Mouse (Mus musculus) hindbrain, postnatal 0 days (tissue): ENCODE measurements around the gene Tmem235. TPM values are rescaled to one million over a fixed set of nuclear protein-coding genes. Genes with fewer than 3 reads are reported as not detected.
A peak's percentile ranks its signal among the peaks of the same experiment; 100 is the strongest.

ENCODE experiments used
- ATAC-seq: fragments of 200-750 bp; cut with Nextera tagmentation; 2 replicates; pipeline ENCODE4 v1.8.0; 2017; ENCODE audit warnings: mild to moderate bottlenecking, moderate TSS enrichment, moderate library complexity
- DNase-seq: peaks from one replicate; pipeline ENCODE4 v3.0.0-alpha.2; 2015; ENCODE audit warnings: low spot score
- H3K27ac ChIP-seq: fragments of 300-500 bp; sonication (generic); 2 replicates; pipeline ENCODE4 v1.5.1; 2014; ENCODE audit warnings: mild to moderate bottlenecking
- H3K27me3 ChIP-seq: fragments of 300-500 bp; sonication (generic); 2 replicates; pipeline ENCODE4 v1.6.1; 2014; ENCODE audit warnings: low read length, mixed read lengths; ENCODE audit not compliant: insufficient read depth
- H3K36me3 ChIP-seq: fragments of 300-500 bp; sonication (generic); 2 replicates; pipeline ENCODE4 v1.6.1; 2014; ENCODE audit warnings: low read length, mixed read lengths; ENCODE audit not compliant: insufficient read depth
- H3K4me1 ChIP-seq: fragments of 300-500 bp; sonication (generic); 2 replicates; pipeline ENCODE4 v1.6.1; 2014; ENCODE audit warnings: antibody characterized with exemption, low read length, mixed read lengths; ENCODE audit not compliant: insufficient read depth
- H3K4me2 ChIP-seq: fragments of 300-500 bp; sonication (generic); 2 replicates; pipeline ENCODE4 v1.6.1; 2014; ENCODE audit warnings: low read depth, mild to moderate bottlenecking, low read length, moderate library complexity, mixed read lengths
- H3K4me3 ChIP-seq: fragments of 300-500 bp; sonication (generic); 2 replicates; pipeline ENCODE4 v1.5.1; 2014; ENCODE audit warnings: low read length
- H3K9ac ChIP-seq: fragments of 300-500 bp; sonication (generic); replicated peaks from 2 replicates; pipeline ENCODE4 v1.6.1; 2014; ENCODE audit warnings: mild to moderate bottlenecking, low read length, moderate library complexity, mixed read lengths
- H3K9me3 ChIP-seq: fragments of 300-500 bp; sonication (generic); 2 replicates; pipeline ENCODE4 v1.6.1; 2016; ENCODE audit warnings: low read length, mixed read lengths
- CTCF ChIP-seq: IDR thresholded peaks from 2 replicates; pipeline ENCODE4 v1.5.1; 2016; ENCODE audit warnings: antibody characterized with exemption, control low read depth, low read depth
- WGBS: fragments of 180-500 bp; shearing (Covaris S2); extraction: QIAGEN DNeasy Blood & Tissue Kit; methylation state at CpG from one replicate; pipeline ENCODE4 v1.1.7; 2014; 5-methylcytosine and 5-hydroxymethylcytosine counted together
- polyA plus RNA-seq: library from polyadenylated mRNA; unstranded; fragments of >200 nt; fragmentation: Nextera tagmentation; extraction: Ambion mirVana; gene quantifications from 2 replicates; pipeline ENCODE4 v1.2.1, GENCODE M21; 2015
- total RNA-seq: library from RNA; depleted of rRNA; stranded (reverse); fragments of >200 nt; gene quantifications from 2 replicates; pipeline ENCODE4 v1.2.3, GENCODE M21; 2014

Gene Tmem235
- total and polyA plus RNA-seq, 2 experiments from 2014 or later: 0.31 TPM; not detected in 1

DNA sequence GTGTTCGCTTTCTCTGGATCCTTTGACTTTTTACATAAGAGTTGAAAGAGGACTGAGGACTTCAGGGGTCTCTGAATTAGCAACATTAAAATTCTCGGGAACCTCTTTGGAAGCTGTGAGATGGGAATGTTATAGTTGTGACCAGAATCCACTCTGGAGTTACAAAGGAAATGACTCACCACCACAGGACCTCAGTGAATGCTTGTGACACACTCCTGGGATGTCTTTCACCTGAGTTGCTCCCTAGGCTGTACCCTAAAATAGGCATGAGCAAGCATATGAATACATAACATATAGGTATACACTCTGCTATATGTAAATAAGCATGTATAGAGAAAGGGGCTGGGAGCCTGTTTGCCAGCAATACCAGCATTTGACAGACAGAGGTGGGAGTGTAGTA lies 17.1 kb upstream of the Tmem235 start:
- Histone ChIP-seq H3K4me3 (no peak overlapping the region), H3K36me3 (no peaks in the 10 kb centered on the region), H3K9me3 (no peaks in the 10 kb centered on the region), H3K27ac (no peak overlapping the region), H3K4me1 (peaks cover 7% of the 10 kb centered on the region; the same call in 1 of the 2 replicates), H3K27me3 (no peaks in the 10 kb centered on the region), H3K4me2 (no peak overlapping the region), H3K9ac (no peak overlapping the region)
- ATAC-seq (no peak), DNase-seq (no peak)
- no peak for TF ChIP-seq CTCF
- WGBS: 88% methylated on average over 2 of the region's 2 CpGs

DNA sequence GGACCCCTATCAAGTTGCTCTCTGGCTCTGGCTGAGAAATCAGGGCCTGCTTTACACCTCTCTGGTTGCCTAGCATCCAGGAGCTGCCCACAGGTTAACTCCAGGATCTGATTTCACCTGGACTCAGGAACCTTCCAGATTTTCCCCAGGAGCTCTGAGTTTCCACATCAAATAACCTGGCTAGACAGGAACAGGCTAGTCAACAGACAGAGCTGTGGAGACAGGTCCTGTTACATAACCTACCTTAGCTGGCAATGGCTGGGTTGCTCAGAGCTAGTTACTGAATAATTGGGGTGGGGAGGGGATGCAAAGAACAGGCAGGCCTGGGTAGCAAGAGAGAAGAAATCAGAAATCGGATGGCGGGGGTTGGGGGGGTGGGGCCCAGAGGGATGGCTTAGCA lies 15.6 kb upstream of the Tmem235 start:
- WGBS: 82% methylated on average over 2 of the region's 2 CpGs

GRCm38 (mm10) chr11:117845651-117846050 lies 14.9 kb upstream of the Tmem235 start:
- no peak for TF ChIP-seq CTCF
- Histone ChIP-seq H3K27me3 (no peaks in the 10 kb centered on the region), H3K4me1 (peaks cover 17% of the 10 kb centered on the region; the same call in 1 of the 2 replicates), H3K9me3 (no peaks in the 10 kb centered on the region), H3K4me3 (no peak overlapping the region), H3K9ac (no peak overlapping the region), H3K4me2 (no peak overlapping the region), H3K36me3 (no peaks in the 10 kb centered on the region), H3K27ac (no peak overlapping the region)
- ATAC-seq: no peak
- no peak for DNase-seq
- 75% methylated on average over 2 of the region's 2 CpGs for WGBS

More for the DNA sequence above, 15.6 kb upstream of the Tmem235 start:
- Histone ChIP-seq H3K36me3 (no peaks in the 10 kb centered on the region), H3K4me1 (peaks cover 12% of the 10 kb centered on the region; the same call in 1 of the 2 replicates), H3K4me2 (no peak overlapping the region), H3K9me3 (no peaks in the 10 kb centered on the region), H3K27me3 (no peaks in the 10 kb centered on the region), H3K9ac (no peak overlapping the region), H3K27ac (no peak overlapping the region), H3K4me3 (no peak overlapping the region)
- DNase-seq (no peak), ATAC-seq (no peak)
- TF ChIP-seq CTCF: no peak

- Histone ChIP-seq H3K9me3 (no peaks in the 10 kb centered on the region), H3K9ac (no peak overlapping the region), H3K27ac (no peak overlapping the region), H3K4me3 (no peak overlapping the region), H3K36me3 (no peaks in the 10 kb centered on the region), H3K4me1 (peaks cover 17% of the 10 kb centered on the region; the same call in 1 of the 2 replicates), H3K4me2 (no peak overlapping the region), H3K27me3 (no peaks in the 10 kb centered on the region)
- WGBS: 55% methylated on average over 5 of the region's 5 CpGs
- TF ChIP-seq CTCF: peak; percentile 33; the same call in 1 of the 2 replicates
- no peak for DNase-seq
- no peak for ATAC-seq
Observed at GRCm38 (mm10) chr11:117846640-117847039, 13.9 kb upstream of the Tmem235 start.

GRCm38 (mm10) chr11:117847593-117848215 lies 12.8 kb upstream of the Tmem235 start:
- WGBS: 76% methylated on average over 7 of the region's 7 CpGs
- DNase-seq (no peak), ATAC-seq (no peak)
- no peak overlapping the region for H3K4me3 ChIP-seq
- no peak overlapping the region; the same call in 1 of the 2 replicates for H3K9ac ChIP-seq
- peak overlapping the region; percentile 90 for H3K4me2 ChIP-seq
- H3K27ac ChIP-seq: peak overlapping the region; percentile 98
- H3K9me3 ChIP-seq: no peaks in the 10 kb centered on the region
- H3K4me1 ChIP-seq: peaks cover 17% of the 10 kb centered on the region; the same call in 1 of the 2 replicates
- no peaks in the 10 kb centered on the region for H3K27me3 ChIP-seq
- no peak for TF ChIP-seq CTCF
- no peaks in the 10 kb centered on the region for H3K36me3 ChIP-seq

DNA sequence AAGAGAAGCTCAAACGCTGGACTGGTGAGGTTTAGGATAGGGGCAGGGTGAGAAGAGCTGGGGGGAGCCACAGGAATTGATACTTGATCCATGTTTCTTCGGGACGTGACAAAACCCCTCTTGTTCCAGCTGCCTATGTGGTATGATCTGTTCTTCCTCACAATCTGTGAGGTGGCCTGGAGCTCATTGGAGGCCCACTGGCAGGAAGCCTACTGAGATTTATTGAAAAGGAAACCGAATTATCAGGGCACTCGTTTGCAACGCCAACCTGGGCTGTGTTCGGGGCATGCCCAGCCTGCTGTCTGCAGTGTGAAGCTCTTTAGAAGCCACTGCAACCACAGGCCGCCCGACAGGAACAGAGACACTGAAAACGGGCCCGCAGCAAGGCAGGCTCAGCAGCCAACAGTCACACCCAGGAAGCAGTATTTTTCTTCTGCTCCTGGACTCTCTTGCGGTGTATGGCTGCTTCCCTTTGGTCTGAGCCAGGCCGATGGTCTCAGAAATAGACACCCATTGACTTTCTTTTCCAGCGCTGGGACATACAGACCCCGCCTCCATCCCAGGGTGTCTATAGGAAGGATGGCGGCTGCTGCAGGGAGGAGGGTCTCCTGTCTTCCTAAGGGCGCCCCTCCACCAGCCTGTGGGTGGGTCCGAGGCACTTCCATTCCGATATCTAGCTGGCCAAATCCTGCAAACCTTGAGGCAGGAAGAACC lies 12.1 kb upstream of the Tmem235 start:
- no peaks in the 10 kb centered on the region for H3K36me3 ChIP-seq
- peak overlapping the region; percentile 90 for H3K4me2 ChIP-seq
- no peaks in the 10 kb centered on the region for H3K9me3 ChIP-seq
- peak overlapping the region; percentile 84 for H3K9ac ChIP-seq
- H3K4me3 ChIP-seq: peak overlapping the region; percentile 60
- no peaks in the 10 kb centered on the region for H3K27me3 ChIP-seq
- peak overlapping the region; percentile 98 for H3K27ac ChIP-seq
- DNase-seq (no peak), ATAC-seq (peak; percentile 87)
- 7% methylated on average over 19 of the region's 19 CpGs for WGBS
- H3K4me1 ChIP-seq: peaks cover 17% of the 10 kb centered on the region; the same call in 1 of the 2 replicates
- TF ChIP-seq CTCF: no peak
